Mouse (Mus musculus) midbrain, embryonic 16.5 days (tissue): ENCODE measurements at regions not wholly inside any gene's neighbourhood (a gene's known extent, or its start where the extent isn't known, plus 50 kb on each side); places are given as distances from the start of the nearest gene placed in this dataset.

Experiments used
- ATAC-seq: fragments of 200-750 bp; cut with Nextera tagmentation; 2 replicates; pipeline ENCODE4 v1.8.0; 2017; ENCODE audit warnings: moderate TSS enrichment
- H3K27ac ChIP-seq: fragments of 300-500 bp; sonication (generic); 2 replicates; pipeline ENCODE4 v1.5.1; 2014; ENCODE audit warnings: mild to moderate bottlenecking, low read length, mixed read lengths
- H3K27me3 ChIP-seq: fragments of 300-500 bp; sonication (generic); 2 replicates; pipeline ENCODE4 v1.6.1; 2014; ENCODE audit warnings: low read depth, low read length, mixed read lengths; ENCODE audit not compliant: control insufficient read depth, insufficient read depth
- H3K36me3 ChIP-seq: fragments of 300-500 bp; sonication (generic); 2 replicates; pipeline ENCODE4 v1.6.1; 2014; ENCODE audit warnings: mild to moderate bottlenecking, low read length, moderate library complexity, mixed read lengths; ENCODE audit not compliant: control insufficient read depth, insufficient read depth
- H3K4me1 ChIP-seq: fragments of 300-500 bp; sonication (generic); 2 replicates; pipeline ENCODE4 v1.6.1; 2014; ENCODE audit warnings: mild to moderate bottlenecking, low read length, mixed read lengths; ENCODE audit not compliant: control insufficient read depth, insufficient read depth
- H3K4me2 ChIP-seq: fragments of 300-500 bp; sonication (generic); 2 replicates; pipeline ENCODE4 v1.6.1; 2014; ENCODE audit warnings: mild to moderate bottlenecking, low read length, mixed read lengths
- H3K4me3 ChIP-seq: fragments of 300-500 bp; sonication (generic); 2 replicates; pipeline ENCODE4 v1.5.1; 2014; ENCODE audit warnings: low read depth, mild to moderate bottlenecking, low read length, moderate library complexity, mixed read lengths
- H3K9ac ChIP-seq: fragments of 300-500 bp; sonication (generic); 2 replicates; pipeline ENCODE4 v1.6.1; 2014; ENCODE audit warnings: low read depth, low read length, mixed read lengths
- H3K9me3 ChIP-seq: fragments of 300-500 bp; sonication (generic); replicated peaks from 2 replicates; pipeline ENCODE4 v1.6.1; 2014; ENCODE audit warnings: mild to moderate bottlenecking, low read length, mixed read lengths; ENCODE audit not compliant: control insufficient read depth, poor library complexity, severe bottlenecking
- WGBS: fragments of 180-500 bp; shearing (Covaris S2); extraction: QIAGEN DNeasy Blood & Tissue Kit; methylation state at CpG from one replicate; pipeline ENCODE4 v1.1.7; 2014; 5-methylcytosine and 5-hydroxymethylcytosine counted together

GRCm38 (mm10) chr14:25126544-25126943 is 332.4 kb upstream of the Zmiz1 start:
- WGBS = 24% methylated on average over 7 of the region's 7 CpGs
- Histone ChIP-seq H3K4me3 (no peak overlapping the region), H3K36me3 (no peaks in the 10 kb centered on the region), H3K27ac (peak overlapping the region; percentile 88), H3K9ac (no peak overlapping the region), H3K27me3 (no peaks in the 10 kb centered on the region), H3K9me3 (no peaks in the 10 kb centered on the region), H3K4me1 (peaks cover 37% of the 10 kb centered on the region), H3K4me2 (no peak overlapping the region)
- no peak for ATAC-seq

- WGBS = 8% methylated on average over 14 of the region's 14 CpGs
- no peaks in the 10 kb centered on the region for H3K27me3 ChIP-seq
- H3K4me3 ChIP-seq = no peak overlapping the region
- peak overlapping the region; percentile 34 for H3K4me2 ChIP-seq
- H3K9me3 ChIP-seq = no peaks in the 10 kb centered on the region
- no peaks in the 10 kb centered on the region for H3K36me3 ChIP-seq
- peak overlapping the region; percentile 51 for H3K9ac ChIP-seq
- H3K27ac ChIP-seq = peak overlapping the region; percentile 88
- peaks cover 37% of the 10 kb centered on the region for H3K4me1 ChIP-seq
- peak; percentile 59 for ATAC-seq
Observed at GRCm38 (mm10) chr14:25127544-25128159, 331.3 kb upstream of the Zmiz1 start.

DNA sequence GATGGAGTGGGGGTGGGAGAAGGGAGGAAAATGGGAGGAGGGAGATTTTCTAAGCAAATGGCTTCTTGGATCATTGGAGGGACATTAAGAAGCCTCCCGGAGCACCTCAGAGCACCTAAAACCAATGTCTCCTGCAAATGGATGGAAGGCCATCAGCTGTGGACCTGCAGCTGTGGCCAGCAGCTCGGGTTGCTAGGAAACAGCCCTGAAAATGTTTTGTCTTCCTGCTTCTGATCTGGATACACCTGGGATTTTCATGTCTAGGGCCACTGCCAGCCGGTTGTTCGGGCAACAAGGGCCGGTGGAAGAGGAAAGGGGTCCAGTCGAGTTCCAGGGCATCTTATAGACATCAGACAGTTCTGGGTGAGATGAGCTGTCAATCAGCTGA is 330.8 kb upstream of the Zmiz1 start:
- WGBS = 15% methylated on average over 6 of the region's 6 CpGs
- H3K4me3 ChIP-seq = no peak overlapping the region
- ATAC-seq = peak; percentile 15; the same call in 1 of the 2 replicates
- H3K36me3 ChIP-seq = no peaks in the 10 kb centered on the region
- H3K27me3 ChIP-seq = no peaks in the 10 kb centered on the region
- H3K4me1 ChIP-seq = peaks cover 37% of the 10 kb centered on the region
- H3K9me3 ChIP-seq = no peaks in the 10 kb centered on the region
- H3K9ac ChIP-seq = peak overlapping the region; percentile 51
- H3K4me2 ChIP-seq = peak overlapping the region; percentile 34
- H3K27ac ChIP-seq = peak overlapping the region; percentile 88

DNA sequence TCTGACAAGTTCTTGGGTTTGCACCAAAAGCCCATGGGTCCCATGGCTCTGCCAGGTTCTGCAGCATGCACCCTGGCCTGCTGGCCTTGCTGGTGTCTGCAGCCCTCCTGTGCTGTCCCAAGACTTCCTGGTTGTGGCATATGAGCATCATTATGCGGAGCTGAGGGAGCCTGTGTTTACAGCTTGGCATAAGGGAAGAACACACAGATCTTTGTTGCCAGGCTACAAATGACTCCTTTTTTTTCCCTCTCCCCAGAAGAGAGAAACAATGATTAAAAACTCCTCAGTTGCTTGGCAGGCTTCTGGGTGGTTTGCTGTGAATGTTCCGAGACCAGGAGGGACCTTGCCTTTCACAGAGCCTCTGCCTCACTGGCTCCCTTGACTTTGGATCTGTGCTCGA is 323.6 kb upstream of the Zmiz1 start:
- no peak overlapping the region for H3K4me3 ChIP-seq
- H3K9ac ChIP-seq = no peak overlapping the region
- no peaks in the 10 kb centered on the region for H3K27me3 ChIP-seq
- H3K27ac ChIP-seq = peak overlapping the region; percentile 48; the same call in 1 of the 2 replicates
- no peak overlapping the region for H3K4me2 ChIP-seq
- H3K4me1 ChIP-seq = peaks cover 5% of the 10 kb centered on the region
- ATAC-seq = no peak
- H3K9me3 ChIP-seq = no peaks in the 10 kb centered on the region
- H3K36me3 ChIP-seq = no peaks in the 10 kb centered on the region
- 54% methylated on average over 3 of the region's 3 CpGs for whole genome bisulfite sequencing

DNA sequence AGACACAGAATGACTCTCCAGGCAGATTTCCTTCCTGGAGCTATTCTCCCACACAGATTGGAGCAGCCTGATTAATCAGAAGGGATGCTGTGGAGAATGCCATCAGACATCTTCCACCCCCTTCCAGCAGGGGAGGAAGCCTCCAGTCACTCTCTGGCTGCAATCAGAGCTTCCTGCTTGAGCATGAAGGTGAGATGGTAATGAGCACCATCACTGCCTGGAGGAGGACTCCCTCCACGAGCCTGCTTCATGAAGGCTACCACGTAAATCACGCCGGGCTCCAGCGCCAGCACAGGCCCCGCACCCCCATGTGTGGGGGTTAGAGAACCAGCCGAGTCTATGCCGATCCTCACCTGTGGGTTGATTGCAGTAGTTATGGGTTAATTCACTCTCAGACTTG is 321.7 kb upstream of the Zmiz1 start:
- Histone ChIP-seq H3K4me1 (peaks cover 5% of the 10 kb centered on the region), H3K4me2 (no peak overlapping the region), H3K4me3 (no peak overlapping the region), H3K27me3 (no peaks in the 10 kb centered on the region), H3K36me3 (no peaks in the 10 kb centered on the region), H3K9me3 (no peaks in the 10 kb centered on the region), H3K27ac (no peak overlapping the region), H3K9ac (no peak overlapping the region)
- 90% methylated on average over 8 of the region's 8 CpGs for whole genome bisulfite sequencing
- ATAC-seq = no peak

GRCm38 (mm10) chr14:25138485-25138884 is 320.5 kb upstream of the Zmiz1 start:
- no peak for ATAC-seq
- no peaks in the 10 kb centered on the region for H3K27me3 ChIP-seq
- no peak overlapping the region for H3K4me3 ChIP-seq
- no peak overlapping the region for H3K9ac ChIP-seq
- H3K9me3 ChIP-seq = no peaks in the 10 kb centered on the region
- H3K4me1 ChIP-seq = peaks cover 5% of the 10 kb centered on the region
- 81% methylated on average over 3 of the region's 3 CpGs for WGBS
- no peaks in the 10 kb centered on the region for H3K36me3 ChIP-seq
- H3K4me2 ChIP-seq = no peak overlapping the region
- no peak overlapping the region for H3K27ac ChIP-seq

DNA sequence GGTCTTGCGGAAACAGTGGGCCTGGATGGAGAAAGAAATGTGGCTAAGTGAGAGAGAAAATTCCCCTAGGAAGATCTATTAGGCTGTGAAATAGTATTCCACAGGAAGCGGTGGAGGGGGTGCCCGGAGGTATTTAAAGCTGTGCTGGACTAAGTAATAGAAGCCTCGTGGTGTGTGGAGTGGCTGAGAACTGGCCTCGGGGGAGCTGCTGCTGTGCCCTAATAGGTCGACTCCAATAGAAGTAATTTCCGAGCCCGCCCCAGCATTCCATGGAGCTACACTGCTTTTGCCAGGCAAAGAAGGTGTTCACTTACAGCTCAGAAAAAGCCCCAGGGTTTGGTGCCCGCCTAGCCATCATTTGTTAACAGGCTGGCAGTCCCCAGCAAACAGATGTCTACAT is 317.1 kb upstream of the Zmiz1 start:
- 55% methylated on average over 9 of the region's 9 CpGs for WGBS
- no peaks in the 10 kb centered on the region for H3K9me3 ChIP-seq

DNA sequence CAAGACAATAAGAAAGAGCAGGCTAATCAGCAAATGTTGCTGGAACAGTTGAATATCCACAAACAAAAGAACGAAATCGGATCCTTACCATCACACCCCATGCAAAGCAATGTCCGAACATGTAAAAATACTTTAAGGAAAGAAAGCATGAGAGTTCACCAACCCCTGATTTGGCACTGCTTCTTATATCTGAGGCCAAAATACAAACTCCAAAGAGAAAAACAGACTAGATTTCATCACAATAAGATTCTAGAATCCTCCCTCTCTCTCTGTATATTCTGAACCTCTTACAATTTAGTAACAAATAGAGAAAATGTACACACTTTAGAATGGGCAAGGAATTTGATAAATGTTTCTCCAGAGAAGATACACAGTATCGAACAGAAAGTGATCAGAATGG is 315.9 kb upstream of the Zmiz1 start:
- no peak for ATAC-seq
- H3K36me3 ChIP-seq = no peaks in the 10 kb centered on the region

More for the DNA sequence above, 317.1 kb upstream of the Zmiz1 start:
- Histone ChIP-seq H3K27me3 (no peaks in the 10 kb centered on the region), H3K9ac (no peak overlapping the region), H3K4me2 (no peak overlapping the region), H3K27ac (peak overlapping the region; percentile 49; the same call in 1 of the 2 replicates), H3K4me3 (no peak overlapping the region), H3K36me3 (no peaks in the 10 kb centered on the region), H3K4me1 (no peaks in the 10 kb centered on the region)
- no peak for ATAC-seq

GRCm38 (mm10) chr14:25147731-25148130 is 311.3 kb upstream of the Zmiz1 start:
- Histone ChIP-seq H3K27ac (no peak overlapping the region), H3K4me2 (no peak overlapping the region), H3K9ac (no peak overlapping the region), H3K9me3 (no peaks in the 10 kb centered on the region), H3K36me3 (no peaks in the 10 kb centered on the region), H3K4me3 (no peak overlapping the region), H3K27me3 (no peaks in the 10 kb centered on the region), H3K4me1 (no peaks in the 10 kb centered on the region)
- no peak for ATAC-seq
- 97% methylated on average over 2 of the region's 2 CpGs for WGBS

More for the DNA sequence above, 315.9 kb upstream of the Zmiz1 start:
- H3K4me2 ChIP-seq = no peak overlapping the region
- no peaks in the 10 kb centered on the region for H3K4me1 ChIP-seq
- no peak overlapping the region for H3K27ac ChIP-seq
- 91% methylated on average over 4 of the region's 4 CpGs for WGBS
- no peak overlapping the region for H3K4me3 ChIP-seq
- no peaks in the 10 kb centered on the region for H3K9me3 ChIP-seq
- H3K9ac ChIP-seq = no peak overlapping the region
- no peaks in the 10 kb centered on the region for H3K27me3 ChIP-seq
